Mouse (Mus musculus) skeletal muscle tissue, adult 2 months (tissue): ENCODE measurements at regions not wholly inside any gene's neighbourhood (a gene's known extent, or its start where the extent isn't known, plus 50 kb on each side); places are given as distances from the start of the nearest gene placed in this dataset.
A peak's percentile ranks its signal among the peaks of the same experiment; 100 is the strongest.

Experiments
- DNase-seq: peaks from one replicate; pipeline ENCODE4 v3.0.0-alpha.2; 2012; ENCODE audit warnings: low read depth, low spot score

DNA sequence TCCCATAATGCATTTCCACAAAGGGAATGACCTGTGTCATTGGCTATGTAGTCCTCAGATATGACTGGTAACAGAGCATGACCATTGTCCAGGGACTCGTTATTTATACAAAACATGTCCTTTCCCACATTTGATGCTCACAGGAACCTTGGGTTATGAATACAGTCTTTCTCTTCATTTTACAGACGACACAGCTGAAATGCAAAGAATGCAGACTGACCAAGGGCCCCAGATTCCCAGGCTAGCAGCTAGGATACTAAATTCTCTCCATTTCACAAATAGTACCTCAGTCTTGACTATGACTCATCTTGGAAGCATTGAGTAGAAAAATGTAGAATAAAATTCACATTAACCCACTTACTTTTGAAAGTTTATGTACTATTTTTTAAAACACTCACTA lies 182.7 kb upstream of the Sox4 start:
- no peak for DNase-seq

DNA sequence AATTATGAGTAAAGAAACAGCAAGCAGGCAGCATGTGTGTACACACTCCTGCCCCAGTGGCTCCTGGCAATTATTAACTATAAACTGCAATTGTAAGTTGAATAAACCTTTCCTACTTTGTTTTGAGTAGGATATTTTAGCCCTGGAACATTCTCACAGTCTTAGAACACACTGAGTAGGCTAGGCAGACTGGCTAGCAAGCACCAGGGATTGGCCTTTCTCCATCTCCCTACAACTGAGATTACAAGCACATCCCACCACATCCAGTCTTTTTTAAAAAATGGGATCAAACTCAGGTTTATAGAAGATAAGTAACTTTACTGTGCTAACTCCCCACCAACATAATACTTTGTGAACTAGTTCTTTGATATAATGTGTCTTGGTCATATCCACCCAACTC lies 174.0 kb upstream of the Sox4 start:
- DNase-seq, result no peak

DNA sequence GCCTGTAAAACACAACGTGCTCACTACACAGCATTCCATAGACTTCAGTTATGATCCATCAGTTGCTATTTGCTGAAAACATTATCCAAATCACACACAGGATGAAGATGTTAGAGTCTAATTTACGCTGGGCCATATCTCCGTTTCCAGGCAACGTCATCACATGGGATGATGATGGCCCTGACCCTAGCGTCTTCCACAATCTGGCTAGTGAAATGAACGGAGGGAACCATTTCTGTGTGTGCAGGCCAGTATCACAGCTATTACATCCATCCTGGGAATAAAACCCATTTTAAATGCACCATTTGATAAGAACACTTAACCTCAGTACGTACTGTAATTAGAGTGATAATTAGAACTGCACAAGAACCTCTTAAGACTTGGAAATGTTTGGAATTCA lies 170.0 kb upstream of the Sox4 start:
- no peak for DNase-seq

GRCm38 (mm10) chr13:29121121-29121520 lies 167.6 kb upstream of the Sox4 start:
- no peak for DNase-seq

DNA sequence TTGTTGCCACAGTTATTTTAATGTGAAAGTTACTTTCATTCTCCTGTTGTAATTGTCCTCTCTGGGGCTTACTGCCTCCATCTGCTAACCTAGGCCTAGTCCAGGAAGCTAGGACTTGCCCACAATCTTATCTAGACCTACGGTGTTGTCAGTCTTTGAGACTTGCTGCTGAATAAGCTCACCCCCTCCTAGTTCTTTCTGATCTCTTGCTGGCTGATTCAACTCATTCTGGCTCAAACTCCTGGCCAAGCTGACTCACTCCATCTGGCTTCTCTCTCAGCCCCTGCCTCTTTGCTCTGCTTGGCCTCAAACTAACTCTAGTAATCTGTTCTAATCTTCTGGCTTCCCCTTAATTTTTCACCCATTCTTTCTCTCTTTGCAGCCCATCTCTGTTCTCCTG lies 165.8 kb upstream of the Sox4 start:
- DNase-seq, result no peak

- DNase-seq, result no peak
Measured at GRCm38 (mm10) chr13:29114998-29115495, 161.5 kb upstream of the Sox4 start.

- DNase-seq, result peak; percentile 64
Measured at GRCm38 (mm10) chr13:29110127-29110526, 156.6 kb upstream of the Sox4 start.

- no peak for DNase-seq
Measured at GRCm38 (mm10) chr13:29109064-29109856, 155.7 kb upstream of the Sox4 start.

- no peak for DNase-seq
Measured at GRCm38 (mm10) chr13:29108214-29108613, 154.7 kb upstream of the Sox4 start.

GRCm38 (mm10) chr13:29092166-29092565 lies 138.7 kb upstream of the Sox4 start:
- no peak for DNase-seq

DNA sequence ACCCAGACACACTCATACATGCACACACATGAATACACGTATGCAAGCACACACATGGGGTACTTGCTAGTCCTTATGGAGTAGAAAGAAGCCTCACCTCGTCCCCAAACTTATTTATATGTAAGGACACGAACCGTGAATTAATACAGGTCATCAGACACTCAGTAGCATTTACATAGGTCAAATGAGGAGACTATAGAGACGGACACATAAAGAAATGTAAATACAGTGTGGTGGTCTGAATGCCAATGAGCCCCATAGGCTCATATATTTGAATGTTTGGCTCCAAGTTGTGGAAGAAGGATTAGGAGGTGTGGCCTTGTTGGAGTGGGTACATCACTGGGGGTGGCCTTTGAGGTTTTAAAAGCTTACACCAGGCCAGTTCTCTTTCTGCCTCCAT lies 133.3 kb upstream of the Sox4 start:
- no peak for DNase-seq

- no peak for DNase-seq
Measured at GRCm38 (mm10) chr13:29081064-29081463, 127.6 kb upstream of the Sox4 start.

GRCm38 (mm10) chr13:29079841-29080240 lies 126.3 kb upstream of the Sox4 start:
- no peak for DNase-seq

- no peak for DNase-seq
Measured at GRCm38 (mm10) chr13:29073630-29074029, 120.1 kb upstream of the Sox4 start.

- DNase-seq, result no peak
Measured at GRCm38 (mm10) chr13:29063924-29064323, 110.4 kb upstream of the Sox4 start.

DNA sequence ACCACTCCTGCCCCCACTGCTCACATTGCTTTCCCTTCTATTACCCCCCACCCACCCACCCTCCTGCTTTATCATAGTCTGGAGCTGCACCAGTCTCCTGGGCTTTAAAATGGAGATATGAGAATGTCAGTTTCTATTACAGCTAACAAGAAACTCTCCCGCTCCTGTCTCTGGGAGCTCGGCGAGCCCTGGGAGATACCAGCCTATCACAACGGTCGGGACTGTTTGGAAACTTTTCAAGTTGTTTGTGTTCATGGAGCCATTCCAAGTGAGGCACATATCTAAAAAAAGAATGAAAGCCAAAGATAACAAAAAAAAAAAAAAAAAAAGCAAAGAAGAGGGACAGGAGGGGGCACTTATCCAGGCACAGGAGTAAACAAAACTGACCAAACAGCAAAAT lies 105.2 kb upstream of the Sox4 start:
- no peak for DNase-seq

DNA sequence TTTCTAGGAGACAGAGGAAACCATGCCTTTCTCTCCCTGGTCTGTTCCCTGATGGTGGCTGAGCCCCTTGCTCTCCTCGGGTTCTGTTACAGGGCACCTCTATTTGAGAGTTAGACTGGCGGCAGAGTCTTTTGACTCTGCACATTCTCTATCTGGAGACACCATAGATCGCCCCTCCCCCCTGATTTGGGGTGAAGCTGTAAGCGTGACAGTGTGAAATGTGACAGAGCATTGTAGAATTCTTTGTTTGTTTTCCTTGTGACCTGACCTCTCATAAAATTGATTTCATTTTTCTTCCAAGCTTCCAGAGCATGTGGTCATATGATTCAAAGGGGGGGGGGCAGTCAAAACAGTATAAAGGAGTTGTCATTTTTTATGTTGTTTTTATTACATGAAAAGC lies 96.2 kb upstream of the Sox4 start:
- no peak for DNase-seq

- DNase-seq, result no peak
Measured at GRCm38 (mm10) chr13:29048990-29049576, 95.6 kb upstream of the Sox4 start.

DNA sequence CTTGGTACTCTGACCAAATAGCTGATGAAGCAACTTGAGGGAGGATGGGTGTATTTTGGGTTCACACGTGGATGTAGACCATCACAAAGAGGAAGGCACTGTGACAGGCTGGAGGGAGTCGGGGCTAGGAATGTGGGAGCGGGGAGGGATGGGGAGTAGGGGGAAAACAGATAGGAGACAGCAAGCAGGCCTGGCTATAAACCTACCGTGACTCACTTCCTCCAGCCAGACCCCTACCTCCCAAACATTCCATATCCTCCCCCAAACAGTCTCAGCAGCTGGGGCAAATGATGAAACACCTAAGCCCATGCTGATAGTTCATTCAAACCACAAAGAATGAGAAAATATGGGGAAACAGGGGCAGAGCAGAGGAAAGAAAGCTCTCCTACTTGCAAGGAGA lies 91.1 kb upstream of the Sox4 start:
- DNase-seq, result no peak

DNA sequence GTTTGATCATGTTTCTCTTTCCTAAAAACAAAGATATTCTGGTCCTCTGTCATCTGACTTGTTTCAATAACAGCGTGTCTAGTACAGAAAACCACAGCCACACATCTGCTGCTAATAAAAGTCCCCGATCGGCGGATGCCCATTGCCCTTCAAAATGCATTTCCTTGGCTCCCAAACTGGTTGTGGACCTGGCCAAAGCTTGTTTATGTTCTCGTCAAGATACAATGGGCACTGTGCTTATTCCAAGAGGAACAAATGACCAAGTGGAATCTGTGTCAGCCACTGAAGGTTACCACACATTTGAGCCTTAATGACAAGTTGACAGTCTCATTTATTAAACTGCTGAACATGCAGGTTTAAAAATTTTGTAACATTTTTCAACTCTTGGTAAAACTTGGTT lies 86.8 kb upstream of the Sox4 start:
- DNase-seq, result no peak

GRCm38 (mm10) chr13:29034904-29035303 lies 81.4 kb upstream of the Sox4 start:
- no peak for DNase-seq

GRCm38 (mm10) chr13:29034444-29034843 lies 80.9 kb upstream of the Sox4 start:
- DNase-seq, result no peak

DNA sequence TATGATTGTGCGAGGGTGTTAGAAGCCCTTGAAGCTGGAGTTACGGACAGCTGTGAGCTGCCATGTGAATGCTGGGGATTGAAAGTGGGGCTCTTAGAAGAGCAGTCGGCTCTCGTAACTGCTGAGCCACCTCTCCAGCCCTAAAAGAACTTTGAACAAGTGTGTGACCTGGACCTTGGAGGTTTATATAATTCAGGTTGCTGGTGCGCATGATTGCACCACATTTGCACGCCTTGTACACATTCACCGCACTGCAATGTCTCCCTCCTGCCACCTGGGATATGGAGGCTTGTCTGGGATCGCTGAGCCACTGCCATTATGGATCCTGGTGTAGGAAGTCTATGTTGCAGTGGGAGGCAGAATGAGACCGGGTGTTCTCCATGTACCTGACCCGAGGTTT lies 73.6 kb upstream of the Sox4 start:
- no peak for DNase-seq
